In genomic region chr5:150815400-150815799, GRCm38 (mm10) we compare ENCODE assay signal across 20 mouse cellular contexts.
"Had no signal": no experiment of that assay in that cellular context is flagged by ENCODE, and none has a peak within 500 bp of the region (broad histone marks: within the 10 kb centered on the region; RNA-seq: fewer than 3 reads in every experiment).

No protein-coding gene starts in this region.

- H3K4me3 ChIP-seq: limb, embryonic 13.5 days; liver, embryonic 12.5 days; liver, embryonic 15.5 days; lung, embryonic 15.5 days; megakaryocyte, embryonic 14.5 days; midbrain, embryonic 10.5 days; neural tube, embryonic 12.5 days; neural tube, embryonic 15.5 days had no signal

- DNase-seq: kidney, adult 18-20 months; kidney, adult 9 months; kidney, postnatal 10 days; kidney, postnatal 36 days; left cerebral cortex, postnatal 4 days; liver; lung, adult 18-20 months; lung, postnatal 10 days; lung, postnatal 36 days; midbrain, embryonic 14.5 days; thymus, postnatal 25 days had no signal

- ATAC-seq: intestine, embryonic 16.5 days; liver, embryonic 12.5 days had no signal

- H3K27ac ChIP-seq: limb, embryonic 13.5 days; liver, embryonic 12.5 days; liver, embryonic 15.5 days; lung, embryonic 15.5 days; midbrain, embryonic 10.5 days; neural tube, embryonic 12.5 days; neural tube, embryonic 15.5 days had no signal
